Mouse (Mus musculus): Measurements from ENCODE around the gene Acbd4. TPM values are rescaled to one million over a fixed set of nuclear protein-coding genes. Genes with fewer than 3 reads are reported as not detected.

The Acbd4 gene
- polyA plus RNA-seq, 1 experiment from 2014 or later: 22.0 TPM

- DNase-seq (ENCODE audit: low spot score): no peak
These were observed 39.8 kb downstream of the Acbd4 start for GRCm38 (mm10) chr11:103141101-103141943.

- no peak for DNase-seq (ENCODE audit: low spot score)
These were observed 40.4 kb downstream of the Acbd4 start for GRCm38 (mm10) chr11:103141944-103142255.

- DNase-seq (ENCODE audit: low spot score): peak; percentile 84
These were observed 41.1 kb downstream of the Acbd4 start for GRCm38 (mm10) chr11:103142441-103143182.

- DNase-seq (ENCODE audit: low spot score): no peak
These were observed 43.1 kb downstream of the Acbd4 start for GRCm38 (mm10) chr11:103144309-103145285.

- DNase-seq (ENCODE audit: low spot score): no peak
These were observed 44.9 kb downstream of the Acbd4 start for GRCm38 (mm10) chr11:103146386-103146785.

GRCm38 (mm10) chr11:103147766-103148165, 46.3 kb downstream of the Acbd4 start:
- no peak for DNase-seq (ENCODE audit: low spot score)

GRCm38 (mm10) chr11:103149771-103150170, 48.3 kb downstream of the Acbd4 start:
- no peak for DNase-seq (ENCODE audit: low spot score)

- peak; percentile 92 for DNase-seq (ENCODE audit: low spot score)
These were observed 57.4 kb downstream of the Acbd4 start for GRCm38 (mm10) chr11:103158621-103159478.

GRCm38 (mm10) chr11:103160738-103161137, 59.3 kb downstream of the Acbd4 start:
- DNase-seq (ENCODE audit: low spot score): no peak

GRCm38 (mm10) chr11:103161449-103161848, 60.0 kb downstream of the Acbd4 start:
- no peak for DNase-seq (ENCODE audit: low spot score)

Other genes starting within 250 kb of the Acbd4 start
- gene Eftud2, start 220.7 kb upstream of the Acbd4 start, polyA plus RNA-seq (2015; fragmentation: Nextera tagmentation; extraction: Ambion mirVana): 160 and 164 TPM in 2 replicates
- 0.12 and 0.54 TPM in 2 replicates for gene Ccdc103, start 220.5 kb upstream of the Acbd4 start, polyA plus RNA-seq (2015; fragmentation: Nextera tagmentation; extraction: Ambion mirVana)
- not detected in 2 replicates for gene Fam187a, start 216.5 kb upstream of the Acbd4 start, polyA plus RNA-seq (2015; fragmentation: Nextera tagmentation; extraction: Ambion mirVana)
- 0.84 and 0.92 TPM in 2 replicates for gene Gfap, start 200.8 kb upstream of the Acbd4 start, polyA plus RNA-seq (2015; fragmentation: Nextera tagmentation; extraction: Ambion mirVana)
- 7.5 and 8.4 TPM in 2 replicates for gene Kif18b, start 176.6 kb upstream of the Acbd4 start, polyA plus RNA-seq (2015; fragmentation: Nextera tagmentation; extraction: Ambion mirVana)
- 0.12 TPM in 1 of 2 replicates, not detected in the other for gene C1ql1, start 155.0 kb upstream of the Acbd4 start, polyA plus RNA-seq (2015; fragmentation: Nextera tagmentation; extraction: Ambion mirVana)
- gene Nmt1, start 73.5 kb upstream of the Acbd4 start, polyA plus RNA-seq (2015; fragmentation: Nextera tagmentation; extraction: Ambion mirVana): 81.6 and 85.6 TPM in 2 replicates
- gene Dcakd, start 73.3 kb upstream of the Acbd4 start, polyA plus RNA-seq (2015; fragmentation: Nextera tagmentation; extraction: Ambion mirVana): 31.3 and 39.8 TPM in 2 replicates
- gene Plcd3, start within 50 bp of the Acbd4 start, polyA plus RNA-seq (2015; fragmentation: Nextera tagmentation; extraction: Ambion mirVana): 1.2 and 1.3 TPM in 2 replicates
- gene Hexim1, start 14.5 kb downstream of the Acbd4 start, polyA plus RNA-seq (2015; fragmentation: Nextera tagmentation; extraction: Ambion mirVana): 4.9 and 5.9 TPM in 2 replicates
- gene Hexim2, start 30.7 kb downstream of the Acbd4 start, polyA plus RNA-seq (2015; fragmentation: Nextera tagmentation; extraction: Ambion mirVana): 6.9 and 8.9 TPM in 2 replicates
- gene Fmnl1, start 69.4 kb downstream of the Acbd4 start, polyA plus RNA-seq (2015; fragmentation: Nextera tagmentation; extraction: Ambion mirVana): 56.9 and 59.8 TPM in 2 replicates
- gene 1700023F06Rik, start 106.9 kb downstream of the Acbd4 start, polyA plus RNA-seq (2015; fragmentation: Nextera tagmentation; extraction: Ambion mirVana): 0.56 and 0.93 TPM in 2 replicates
- not detected in 2 replicates for gene Spata32, start 116.8 kb downstream of the Acbd4 start, polyA plus RNA-seq (2015; fragmentation: Nextera tagmentation; extraction: Ambion mirVana)
- 7.1 and 7.6 TPM in 2 replicates for gene Map3k14, start 165.8 kb downstream of the Acbd4 start, polyA plus RNA-seq (2015; fragmentation: Nextera tagmentation; extraction: Ambion mirVana)